Mouse (Mus musculus) skeletal muscle tissue, adult 2 months (tissue): Measurements from ENCODE around the gene Disc1.

Experiments used
- DNase-seq: peaks from one replicate; pipeline ENCODE4 v3.0.0-alpha.2; 2012; ENCODE audit warnings: low read depth, low spot score

The Disc1 gene

GRCm38 (mm10) chr8:125306665-125307064 lies 252.7 kb downstream of the Disc1 start:
- DNase-seq, result no peak

GRCm38 (mm10) chr8:125309985-125310384 lies 256.0 kb downstream of the Disc1 start:
- no peak for DNase-seq
